Mouse (Mus musculus): ENCODE measurements around the gene 1810055G02Rik.

DNA sequence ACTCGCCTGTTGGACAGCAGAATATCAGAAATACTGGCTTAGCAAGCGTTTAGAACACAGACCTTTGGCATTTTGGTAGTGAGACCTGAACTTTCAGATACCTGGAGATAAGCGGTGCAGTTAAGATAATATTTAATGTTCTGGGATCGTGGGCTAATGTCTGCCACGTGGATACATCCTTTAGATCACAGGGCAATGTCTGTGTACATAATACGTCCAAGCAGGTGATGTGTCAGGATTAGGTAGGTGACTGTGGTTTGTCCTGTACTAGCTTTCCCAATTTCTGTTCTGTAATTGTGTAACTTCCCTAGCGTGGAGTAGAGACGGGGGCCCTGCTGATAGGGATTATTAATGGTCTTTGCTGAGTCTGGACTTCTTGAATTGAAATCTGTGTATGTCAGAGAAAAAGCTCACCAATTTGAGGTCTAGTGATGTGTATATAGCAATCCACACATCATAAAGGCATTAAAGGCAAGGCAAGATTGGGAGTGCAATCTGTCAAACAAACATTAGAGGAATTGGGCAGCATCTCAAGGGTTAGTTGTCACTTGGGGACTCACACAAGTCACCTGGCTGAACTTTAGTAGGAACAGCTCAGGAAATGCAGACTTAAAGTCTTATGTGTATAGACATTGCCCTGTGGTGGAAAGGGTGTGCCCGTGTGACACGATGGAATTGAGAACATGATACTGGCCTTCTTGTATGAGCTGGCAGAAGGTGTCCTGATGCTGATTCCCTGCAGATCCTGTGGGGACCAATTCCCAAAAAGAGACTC, 1.1 kb downstream of the 1810055G02Rik start:
- TF ChIP-seq GATA1 (IDR thresholded peaks at IDR 0.05; ENCODE audit: borderline replicate concordance, low read length) (no peak), FLI1 (IDR thresholded peaks at IDR 0.05; ENCODE audit: low read length) (no peak)

All from megakaryocyte, embryonic 14.5 days (primary cell).